Mouse (Mus musculus) B cell, adult 2 months (primary cell): ENCODE results near the gene Eif1ad.
"Not testable (repeated sequence)": the region's sequence is repeated elsewhere in the genome, so short reads cannot be mapped to it uniquely, and the experiment has no call there.

Experiments
- DNase-seq, 2 experiments: peaks; one replicate each; pipeline ENCODE4 v3.0.0; 2022

The Eif1ad gene

GRCm38 (mm10) chr19:5383326-5383725 lies 16.8 kb downstream of the Eif1ad start:
- no peak for DNase-seq

- no peak for DNase-seq
These were observed 18.2 kb downstream of the Eif1ad start for GRCm38 (mm10) chr19:5384715-5385114.

- DNase-seq = no peak
These were observed 21.5 kb downstream of the Eif1ad start for GRCm38 (mm10) chr19:5388011-5388441.

- DNase-seq = peak; percentile 93 to 94
These were observed 22.2 kb downstream of the Eif1ad start, which contains the start of gene Sart1 for GRCm38 (mm10) chr19:5388588-5389242. Gene Sart1, minus strand, starts transcription at chr19:5388703.

- peak; percentile 80 to 82 for DNase-seq
These were observed 23.1 kb downstream of the Eif1ad start for GRCm38 (mm10) chr19:5389647-5390046.

GRCm38 (mm10) chr19:5390416-5390815 lies 23.9 kb downstream of the Eif1ad start:
- no peak for DNase-seq

GRCm38 (mm10) chr19:5392892-5393291 lies 26.4 kb downstream of the Eif1ad start:
- no peak for DNase-seq

GRCm38 (mm10) chr19:5394168-5394567 lies 27.6 kb downstream of the Eif1ad start:
- no peak for DNase-seq

- no peak for DNase-seq
These were observed 28.8 kb downstream of the Eif1ad start for GRCm38 (mm10) chr19:5395371-5395770.

- not testable (repeated sequence) for DNase-seq
These were observed 34.5 kb downstream of the Eif1ad start for GRCm38 (mm10) chr19:5401073-5401472.

- DNase-seq = no peak
These were observed 35.8 kb downstream of the Eif1ad start, which contains the start of gene Tsga10ip for GRCm38 (mm10) chr19:5402293-5402692. Gene Tsga10ip, minus strand, starts transcription at chr19:5402526.

GRCm38 (mm10) chr19:5405924-5406323 lies 39.4 kb downstream of the Eif1ad start:
- DNase-seq = peak; percentile 22 to 35

GRCm38 (mm10) chr19:5406531-5407126 lies 40.1 kb downstream of the Eif1ad start:
- peak; percentile 63 to 74 for DNase-seq

- peak; percentile 71 to 74 for DNase-seq
These were observed 40.6 kb downstream of the Eif1ad start for GRCm38 (mm10) chr19:5407133-5407532.

GRCm38 (mm10) chr19:5408057-5409001 lies 41.8 kb downstream of the Eif1ad start:
- no peak for DNase-seq

GRCm38 (mm10) chr19:5409068-5409467 lies 42.5 kb downstream of the Eif1ad start:
- DNase-seq = no peak

- no peak for DNase-seq
These were observed 44.1 kb downstream of the Eif1ad start for GRCm38 (mm10) chr19:5410641-5411040.

GRCm38 (mm10) chr19:5411961-5412360 lies 45.4 kb downstream of the Eif1ad start:
- DNase-seq = no peak

- DNase-seq = no peak
These were observed 47.3 kb downstream of the Eif1ad start for GRCm38 (mm10) chr19:5413840-5414239.

- no peak for DNase-seq
These were observed 48.0 kb downstream of the Eif1ad start for GRCm38 (mm10) chr19:5414534-5414957.

GRCm38 (mm10) chr19:5418750-5419466 lies 52.4 kb downstream of the Eif1ad start:
- DNase-seq = no peak

- no peak for DNase-seq
These were observed 53.1 kb downstream of the Eif1ad start for GRCm38 (mm10) chr19:5419630-5420029.

- DNase-seq = no peak
These were observed 54.0 kb downstream of the Eif1ad start for GRCm38 (mm10) chr19:5420579-5420978.
